Mouse (Mus musculus): Measurements from ENCODE around the gene Leng9.
"Not testable (repeated sequence)": the region's sequence is repeated elsewhere in the genome, so short reads cannot be mapped to it uniquely, and the experiment has no call there.

Gene Leng9

DNA sequence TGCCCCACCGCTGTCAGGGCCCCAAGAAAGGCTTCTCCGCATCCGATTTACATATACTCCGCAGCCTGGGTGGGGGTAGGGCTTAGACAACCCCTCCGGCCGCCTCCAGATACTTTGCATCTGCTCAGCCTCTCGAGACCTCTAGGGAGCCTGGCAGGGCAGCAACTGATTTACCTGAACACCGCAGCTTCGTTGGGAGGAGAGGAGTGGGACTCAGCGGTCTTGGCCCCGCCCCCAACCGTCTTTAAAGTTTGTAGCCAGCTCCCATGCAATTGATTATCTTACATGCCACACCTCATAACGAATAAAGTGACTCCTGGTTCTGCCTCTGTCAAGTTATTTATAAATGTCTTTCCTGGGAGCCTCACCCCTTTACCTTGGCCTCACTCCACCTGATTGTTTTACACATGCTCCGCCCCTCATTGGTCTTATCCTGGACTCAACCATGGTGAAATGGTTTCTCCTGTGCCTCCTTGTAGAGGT lies at the start of gene Leng9:
Leng9 (minus strand) TSS at position 316 of the 483 bp plus-strand sequence.
- DNase-seq = peak; percentile 66

DNA sequence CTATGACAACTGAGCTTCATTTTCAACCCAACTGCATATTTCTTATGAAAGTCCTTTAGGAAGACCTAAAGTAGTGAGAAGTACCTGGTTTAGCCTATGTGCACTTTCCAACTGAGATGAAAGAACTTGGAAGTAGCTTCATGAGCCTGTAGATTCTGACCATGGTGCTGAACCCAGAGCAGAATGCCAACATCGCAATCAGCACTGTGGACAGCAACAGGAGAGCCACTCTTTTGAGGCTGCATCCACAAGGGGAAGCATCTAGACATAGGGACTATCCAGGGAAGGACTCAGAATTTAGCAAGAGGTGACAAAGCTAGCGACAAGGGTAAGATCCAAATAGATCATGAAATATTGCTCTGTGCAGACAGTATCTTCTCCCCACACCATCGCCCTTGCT lies 28.3 kb upstream of the Leng9 start:
- DNase-seq = no peak

GRCm38 (mm10) chr7:4170193-4170938 lies 20.2 kb upstream of the Leng9 start:
- DNase-seq = no peak

- DNase-seq = no peak
Measured at GRCm38 (mm10) chr7:4167098-4167497, 16.9 kb upstream of the Leng9 start.

- peak; percentile 56 for DNase-seq
Measured at GRCm38 (mm10) chr7:4165286-4165685, 15.1 kb upstream of the Leng9 start.

DNA sequence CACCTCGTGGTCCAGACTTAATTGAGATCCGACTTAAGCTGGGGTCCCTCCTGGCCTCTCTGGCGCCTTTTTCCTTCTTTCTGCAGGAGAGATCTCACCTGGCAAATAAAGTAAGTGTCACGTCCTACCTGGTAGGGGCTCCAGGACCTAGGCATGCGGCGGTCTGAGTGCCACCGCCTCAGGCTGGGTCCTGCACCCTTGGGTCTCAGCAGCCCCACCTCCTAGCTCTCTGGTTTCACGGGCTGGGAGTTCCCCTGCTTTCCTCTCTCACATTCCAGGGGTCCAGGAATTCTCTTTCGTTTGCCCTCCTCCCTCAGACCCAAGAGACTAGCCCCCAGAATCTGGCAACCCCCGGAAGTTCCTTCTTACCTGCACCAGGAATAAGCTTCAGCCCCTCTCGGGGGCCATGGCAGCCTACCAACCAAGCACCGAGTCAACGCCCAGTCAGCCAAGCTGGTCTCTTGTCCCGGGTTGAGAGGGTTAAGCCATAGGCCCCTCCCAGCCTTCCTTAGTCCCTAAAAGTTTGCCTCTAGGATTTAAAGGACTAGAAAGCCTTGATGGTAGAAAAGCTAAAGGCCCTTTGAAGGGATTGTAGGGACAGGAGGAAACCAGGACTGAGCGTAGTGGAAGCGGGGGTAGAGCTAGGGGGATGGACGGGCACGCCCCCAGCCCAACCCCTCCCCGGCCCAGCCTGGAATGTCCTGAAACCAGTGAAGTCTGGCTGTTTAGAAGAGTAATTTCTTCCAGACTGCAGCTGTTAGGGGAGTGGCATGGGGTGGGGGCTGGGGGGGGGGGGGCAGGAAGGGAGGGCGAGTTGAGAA lies 14.1 kb upstream of the Leng9 start, which contains the start of gene Cdc42ep5:
Cdc42ep5 (minus strand) TSS at position 771 of the 821 bp plus-strand sequence.
- peak; percentile 73 for DNase-seq

- peak; percentile 34 for DNase-seq
Measured at GRCm38 (mm10) chr7:4163571-4164072, 13.4 kb upstream of the Leng9 start.

DNA sequence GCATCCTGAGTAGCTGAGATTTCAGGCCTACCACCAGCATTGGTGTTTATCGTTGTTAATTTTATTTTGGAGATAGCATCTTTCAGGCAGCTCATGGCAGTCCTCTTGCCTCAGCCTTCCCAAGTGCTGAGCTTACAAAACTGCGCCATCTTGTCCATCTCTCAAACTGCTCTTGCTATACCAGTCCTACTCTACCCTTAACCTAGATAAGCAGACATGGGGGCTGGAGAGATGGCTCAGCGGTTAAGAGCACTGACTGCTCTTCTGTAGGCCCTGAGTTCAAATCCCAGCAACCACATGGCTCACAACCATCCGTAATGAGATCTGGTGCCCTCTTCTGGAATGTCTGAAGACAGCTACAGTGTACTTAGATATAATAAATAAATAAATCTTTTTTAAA lies 11.4 kb upstream of the Leng9 start:
- not testable (repeated sequence) for DNase-seq

- DNase-seq = no peak
Measured at GRCm38 (mm10) chr7:4154976-4155375, 4.8 kb upstream of the Leng9 start.

GRCm38 (mm10) chr7:4154356-4154755 lies 4.2 kb upstream of the Leng9 start:
- DNase-seq = no peak

DNA sequence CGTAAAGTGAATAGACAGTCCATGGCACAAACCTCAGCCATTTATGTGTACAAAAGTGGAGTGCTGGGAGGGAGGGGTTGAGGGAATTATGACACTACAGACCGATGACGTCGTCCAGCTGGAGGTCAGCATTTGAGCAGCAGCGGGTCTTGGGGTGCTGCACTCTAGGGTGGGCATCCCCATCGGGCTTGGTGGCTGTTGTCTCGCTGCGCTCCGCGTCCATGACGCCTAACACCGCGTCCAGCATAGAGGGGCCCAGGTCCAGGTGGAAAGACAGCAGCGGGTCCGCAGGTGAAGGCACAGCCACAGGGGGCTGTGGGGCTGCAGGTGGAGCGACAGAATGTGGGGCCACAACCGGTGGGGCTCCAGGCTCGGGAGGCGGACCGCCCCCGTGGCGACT lies 1.1 kb upstream of the Leng9 start:
- DNase-seq = no peak

DNA sequence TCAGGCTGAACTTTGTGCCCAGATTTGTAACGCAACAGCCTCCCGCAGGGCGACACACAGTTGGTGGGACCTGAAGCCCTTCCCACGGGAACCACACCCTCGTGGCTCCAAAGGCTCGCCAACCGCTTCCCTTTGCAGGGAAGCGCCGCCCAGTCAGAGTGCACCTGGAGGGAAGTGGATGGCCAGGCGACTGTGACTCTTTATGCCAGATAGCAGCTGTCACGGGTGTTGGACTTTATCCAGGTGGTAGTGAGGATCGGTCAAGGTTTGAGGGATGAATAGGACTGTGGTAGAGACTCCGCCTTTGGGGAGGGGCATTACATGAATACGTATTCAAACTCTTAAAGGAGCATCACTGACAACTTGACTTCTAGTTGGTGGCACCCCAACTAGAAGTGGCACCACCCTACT lies 642 bp upstream of the Leng9 start:
- peak; percentile 91 for DNase-seq

- peak; percentile 81 for DNase-seq
Measured at GRCm38 (mm10) chr7:4149209-4150054, 742 bp downstream of the Leng9 start.

GRCm38 (mm10) chr7:4148341-4149208 lies 1.6 kb downstream of the Leng9 start:
- DNase-seq = no peak

DNA sequence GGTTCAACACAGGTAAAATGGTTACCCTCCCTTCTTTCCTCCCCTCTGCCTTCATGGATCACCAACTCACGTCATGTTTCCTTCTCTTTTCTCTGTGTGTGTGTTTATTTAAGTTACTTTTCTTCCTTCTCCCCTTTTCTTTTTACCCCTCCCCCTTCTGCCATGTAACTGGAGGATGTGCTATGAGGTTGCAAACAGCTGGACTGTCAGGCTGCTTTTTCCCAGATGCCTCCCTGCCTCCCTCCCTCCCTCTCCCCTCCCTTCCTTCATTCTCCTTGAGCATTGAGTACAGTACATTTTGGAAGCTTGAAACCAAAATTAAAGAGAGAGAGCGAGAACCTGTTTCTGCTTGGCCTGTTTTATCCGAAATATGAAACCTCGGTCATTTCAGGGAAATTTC lies 2.3 kb downstream of the Leng9 start:
- DNase-seq = no peak

DNA sequence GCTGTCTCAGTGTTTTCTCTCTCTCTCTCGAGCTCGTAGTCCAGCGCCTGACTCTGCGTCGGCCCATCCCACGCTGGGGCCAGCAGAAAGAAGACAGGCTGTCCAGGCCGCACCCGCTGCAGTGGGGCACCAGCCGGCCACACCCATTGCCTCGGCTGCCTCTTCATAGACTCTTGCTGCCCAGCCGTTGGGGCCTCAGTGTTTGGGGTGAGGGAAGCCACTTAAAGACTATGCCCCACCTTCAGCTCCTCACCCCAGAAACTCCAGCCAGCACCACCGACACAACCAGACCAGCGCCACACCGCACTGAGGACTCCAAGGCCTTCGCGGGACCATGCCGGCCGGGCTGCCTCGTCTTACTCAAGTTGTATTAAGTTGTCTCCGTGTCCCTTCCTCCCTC lies 2.8 kb downstream of the Leng9 start:
- no peak for DNase-seq

DNA sequence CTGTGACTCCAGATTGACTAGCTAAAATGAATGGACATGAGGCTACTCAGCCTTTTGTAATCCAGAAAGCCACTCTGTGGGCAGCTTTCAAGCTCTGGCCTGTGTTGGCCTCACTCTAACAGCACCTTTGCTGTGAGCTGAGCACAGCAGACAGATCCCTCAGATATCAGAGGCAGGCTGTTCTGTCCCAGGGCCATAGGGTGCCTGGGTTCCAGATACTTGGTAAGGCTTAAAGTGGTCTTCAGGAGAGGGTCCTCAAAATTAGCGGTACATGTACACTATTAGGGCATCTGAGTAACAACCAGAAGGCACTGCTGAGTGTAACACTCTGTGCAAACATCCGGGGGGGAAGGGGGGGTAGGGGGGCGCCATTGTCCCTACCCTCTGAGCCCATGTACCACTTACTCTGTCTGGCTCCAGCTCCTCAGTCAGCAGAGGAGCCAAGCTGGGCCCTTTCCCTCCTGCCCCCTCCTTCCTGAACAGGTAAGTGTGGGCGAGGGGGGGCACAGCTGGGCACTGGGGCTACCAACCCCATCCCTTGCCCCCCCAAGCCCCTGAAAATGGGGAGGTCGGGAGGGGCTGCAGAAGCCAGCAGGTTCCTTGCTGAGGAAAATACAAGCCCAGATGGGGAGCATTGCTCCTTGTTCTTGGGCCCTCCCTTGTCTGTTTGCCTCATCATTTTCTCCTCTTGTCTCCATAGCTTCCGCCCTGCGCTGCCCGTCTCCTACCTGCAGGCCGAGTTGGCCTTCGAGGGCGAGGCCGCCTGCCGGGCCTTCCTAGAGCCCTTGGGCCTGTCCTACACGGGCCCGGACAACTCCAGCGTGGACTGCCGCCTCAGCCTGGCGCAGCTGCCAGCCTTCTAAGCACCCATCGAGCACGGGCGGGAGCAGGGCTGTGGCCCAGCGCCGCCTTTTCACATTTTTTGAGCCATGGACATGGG lies 3.7 kb downstream of the Leng9 start:
- no peak for DNase-seq

GRCm38 (mm10) chr7:4145552-4146190 lies 4.5 kb downstream of the Leng9 start:
- peak; percentile 54 for DNase-seq

- no peak for DNase-seq
Measured at GRCm38 (mm10) chr7:4144766-4145551, 5.2 kb downstream of the Leng9 start.

Data from kidney, adult 11 months (tissue).